Mouse (Mus musculus) granulocyte monocyte progenitor cell, adult 5-6 weeks (primary cell): ENCODE data around the gene Cog4. TPM values are rescaled to one million over a fixed set of nuclear protein-coding genes. Genes with fewer than 3 reads are reported as not detected.
A peak's percentile ranks its signal among the peaks of the same experiment; 100 is the strongest.
"Not testable (repeated sequence)": the region's sequence is repeated elsewhere in the genome, so short reads cannot be mapped to it uniquely, and the experiment has no call there.

Source experiments
- ATAC-seq: replicated peaks from 2 replicates; pipeline ENCODE4 v1.8.0; 2016; ENCODE audit warnings: mild to moderate bottlenecking, moderate TSS enrichment, inconsistent platforms; ENCODE audit not compliant: poor library complexity, severe bottlenecking
- total RNA-seq, 2 experiments: library from RNA; stranded (forward) in 1 of 2; stranded (reverse) in 1 of 2; fragments of 200-712, 200-1000 nt in 1 of 2; fragments of >200 nt in 1 of 2; fragmentation: Nextera tagmentation in 1 of 2; gene quantifications; 2 replicates each; pipeline ENCODE4 v1.2.3; 2014 to 2017

Gene Cog4
- total RNA-seq, 2 experiments from 2014 or later = 31.2 to 40.6 TPM

DNA sequence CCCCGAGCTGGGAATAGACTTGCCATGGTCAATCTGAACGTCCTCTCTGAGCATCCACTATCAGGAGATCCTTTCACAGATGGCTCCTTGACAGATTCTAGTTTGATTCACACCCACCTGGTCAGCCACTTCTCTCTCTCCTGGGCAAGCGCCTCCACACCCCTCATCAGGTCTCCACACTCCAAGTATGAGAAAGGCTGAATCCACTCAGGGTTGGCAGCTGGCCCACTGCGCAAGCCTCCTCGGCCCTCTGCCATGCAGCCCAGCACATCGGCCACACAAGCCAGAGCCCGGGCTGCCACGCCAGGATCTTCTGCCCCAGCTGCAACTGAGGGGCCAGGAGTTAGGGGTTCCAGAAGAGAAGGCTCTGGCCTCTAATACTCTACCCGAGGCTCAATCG lies 41.2 kb downstream of the Cog4 start:
- no peak for ATAC-seq

DNA sequence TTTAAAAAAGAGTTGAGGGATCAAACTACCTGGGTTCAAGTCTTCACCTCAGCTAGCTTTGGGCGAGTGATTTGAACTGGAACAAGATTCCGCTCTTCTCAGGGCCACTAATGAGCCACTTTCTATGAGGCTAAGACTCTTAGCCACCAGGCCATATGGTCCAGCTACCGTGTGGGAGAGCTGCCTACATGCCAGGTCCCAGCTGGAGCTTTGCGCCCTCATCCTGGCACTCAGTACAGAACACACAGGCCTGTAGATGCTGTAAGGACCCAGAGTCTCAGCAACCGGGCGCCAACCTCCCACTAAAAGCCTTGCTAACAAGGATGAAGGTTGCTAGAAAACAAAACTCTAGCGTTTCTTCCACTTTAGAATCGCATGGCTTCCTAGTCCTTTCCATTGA lies 42.0 kb downstream of the Cog4 start:
- ATAC-seq = no peak

DNA sequence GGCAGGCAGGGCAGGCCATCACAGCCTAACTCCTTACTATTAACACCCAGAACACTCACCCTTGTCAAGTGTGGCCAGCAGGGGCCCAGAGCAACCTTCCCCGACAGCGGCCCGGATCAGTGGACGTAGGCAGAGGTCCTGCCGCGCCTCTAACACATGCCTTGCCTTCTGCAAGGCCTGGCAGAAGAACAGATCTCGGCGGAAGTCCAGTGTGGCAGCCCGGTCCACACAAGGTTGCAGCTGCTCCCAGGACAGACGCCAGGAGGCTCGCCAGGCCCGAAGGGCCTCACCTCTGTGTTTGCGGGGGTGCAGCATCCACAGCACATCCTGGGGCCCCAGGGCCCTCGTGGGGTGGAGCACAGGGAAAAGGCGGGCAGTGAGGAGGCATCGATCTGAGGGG lies 42.5 kb downstream of the Cog4 start:
- ATAC-seq = no peak

DNA sequence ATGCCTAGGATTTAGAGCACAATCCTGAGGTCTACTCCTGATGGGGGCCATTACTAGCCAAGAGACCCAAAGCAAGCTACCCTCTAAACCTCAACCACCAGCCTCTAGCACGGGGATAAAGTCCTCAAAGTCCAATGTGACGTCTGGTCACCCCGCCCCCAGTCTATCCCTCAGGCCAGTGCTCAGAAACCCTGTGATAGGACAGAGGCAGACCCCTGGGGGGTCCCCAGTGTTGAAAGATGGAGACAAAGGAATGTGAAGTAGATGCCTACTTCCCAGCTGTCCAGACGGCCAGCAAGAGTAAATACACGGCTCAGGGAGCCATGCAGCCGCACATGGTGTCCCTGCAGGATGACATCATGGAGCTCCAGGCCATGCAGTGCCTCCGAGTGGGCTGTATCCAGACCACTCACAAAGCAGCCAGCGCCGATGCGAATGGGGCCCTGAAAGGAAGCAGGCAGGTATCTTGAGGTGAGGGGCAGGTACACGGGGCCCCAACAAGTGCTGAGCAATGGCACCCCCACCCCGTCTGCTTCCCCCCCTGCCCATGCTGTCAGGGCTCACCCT lies 43.6 kb downstream of the Cog4 start:
- ATAC-seq = no peak

DNA sequence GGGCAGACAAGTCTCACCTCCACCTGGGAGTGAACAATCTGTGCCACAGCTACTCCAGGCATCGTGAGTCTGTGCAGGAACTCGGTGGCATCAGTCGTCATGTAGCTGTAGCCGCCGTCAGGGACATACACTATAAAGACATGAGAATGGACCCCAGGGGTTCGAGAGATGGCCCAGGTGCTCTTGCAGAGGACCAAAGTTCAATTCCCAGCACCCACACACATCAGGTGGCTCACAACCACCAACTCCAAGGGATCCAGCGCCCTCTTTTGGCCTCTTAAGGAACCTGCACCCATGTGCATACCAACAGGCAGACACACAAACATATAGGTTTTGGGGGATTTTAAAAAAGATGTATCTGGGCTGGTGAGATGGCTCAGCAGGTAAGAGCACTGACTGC lies 45.6 kb downstream of the Cog4 start:
- no peak for ATAC-seq

DNA sequence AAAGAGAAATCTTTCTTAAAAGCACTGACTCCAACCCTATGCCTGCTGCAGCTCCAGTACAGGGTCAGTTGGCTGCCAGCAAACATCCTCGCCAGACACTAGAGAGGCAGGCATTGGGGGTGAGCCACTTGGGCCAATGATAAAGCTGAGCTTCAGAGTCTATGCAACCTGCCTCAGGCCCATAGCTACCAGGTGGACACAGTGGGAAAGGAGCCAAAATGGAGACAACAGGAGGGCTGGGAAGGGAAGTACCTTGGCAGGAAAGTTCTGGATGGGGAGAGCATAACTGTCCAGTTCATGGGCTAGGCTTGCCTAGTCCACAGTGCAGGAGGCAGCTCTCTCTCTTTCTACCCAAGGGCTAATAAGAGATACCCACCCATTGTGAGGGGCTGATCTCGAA lies 46.5 kb downstream of the Cog4 start:
- ATAC-seq = no peak

DNA sequence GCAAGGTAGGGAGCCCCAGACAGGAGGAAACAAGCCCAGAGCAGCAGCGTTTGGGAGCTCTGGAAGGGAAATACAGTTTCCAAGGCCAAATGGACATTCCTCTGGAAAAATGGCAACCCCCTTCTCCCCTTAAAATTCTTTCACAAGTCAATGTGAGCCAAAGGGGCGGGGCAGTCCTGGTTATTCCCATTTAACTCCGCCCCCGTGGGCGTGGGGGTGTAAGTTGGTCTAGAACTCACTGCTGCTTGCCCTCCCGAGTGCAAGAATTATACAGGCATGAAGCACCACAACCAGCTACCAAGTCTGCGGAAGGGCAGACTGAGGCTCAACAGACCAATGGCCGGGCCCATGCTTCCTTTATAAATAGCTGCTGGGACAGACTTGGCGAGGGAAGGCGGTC lies 48.5 kb downstream of the Cog4 start:
- 0 out of 2 replicates have a peak, but pooled peaks have one; percentile 4 for ATAC-seq

DNA sequence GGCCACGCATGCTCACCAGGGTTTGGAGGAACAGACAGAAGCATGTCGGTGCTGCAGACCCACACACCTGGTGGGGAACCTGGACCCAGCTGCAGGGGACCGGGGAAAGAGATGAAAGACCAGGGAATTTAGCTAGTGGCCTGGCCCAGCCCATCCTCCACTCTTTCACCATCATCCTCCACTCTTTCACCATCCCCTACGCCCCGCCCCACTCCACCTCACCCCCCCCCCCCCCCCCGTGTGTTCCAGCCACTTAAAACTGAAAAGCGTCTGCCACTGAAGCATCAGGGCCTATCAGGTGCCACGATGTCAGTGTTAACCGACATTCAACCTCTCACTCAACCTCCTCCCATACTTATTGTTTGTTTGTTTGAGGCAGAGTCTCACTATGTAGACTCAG lies 48.9 kb downstream of the Cog4 start:
- ATAC-seq = peak; percentile 46

DNA sequence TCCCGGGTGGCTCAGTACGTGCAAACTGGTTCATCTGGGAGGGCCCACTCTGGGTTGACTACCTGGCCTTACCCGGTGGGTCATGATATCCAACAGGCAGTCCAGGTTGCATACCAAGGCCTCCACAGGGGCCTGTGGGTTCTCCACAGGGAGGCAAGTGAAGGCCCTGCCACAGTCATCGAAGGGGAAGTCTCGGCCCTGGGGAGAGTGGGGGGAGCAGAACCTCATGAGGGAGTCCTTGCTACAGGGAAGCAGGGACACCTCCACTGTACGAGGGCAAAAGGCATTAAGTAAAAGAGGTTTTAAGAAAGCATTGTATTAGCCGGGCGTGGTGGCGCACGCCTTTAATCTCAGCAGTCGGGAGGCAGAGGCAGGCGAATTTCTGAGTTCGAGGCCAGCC lies 49.4 kb downstream of the Cog4 start:
- peak; percentile 54 for ATAC-seq

DNA sequence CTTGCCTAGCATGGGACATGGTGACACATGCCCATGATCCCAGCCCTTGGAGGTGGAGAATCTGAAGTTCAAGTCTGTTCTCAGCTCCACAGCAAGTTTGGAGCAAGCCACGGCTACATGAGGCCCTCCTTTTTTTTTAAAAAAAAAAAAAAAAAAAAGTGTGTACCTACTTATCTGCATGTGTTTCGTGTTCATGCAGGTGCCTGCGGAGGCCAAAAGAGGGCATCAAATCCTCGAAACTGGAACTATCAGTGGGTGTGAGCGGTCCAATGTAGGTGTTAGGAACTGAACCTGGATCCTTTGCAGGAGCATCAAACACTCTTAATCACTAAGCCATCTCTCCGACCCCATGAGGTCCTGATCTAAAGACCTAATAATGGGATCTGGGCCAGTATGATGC lies 51.1 kb downstream of the Cog4 start:
- no peak for ATAC-seq

DNA sequence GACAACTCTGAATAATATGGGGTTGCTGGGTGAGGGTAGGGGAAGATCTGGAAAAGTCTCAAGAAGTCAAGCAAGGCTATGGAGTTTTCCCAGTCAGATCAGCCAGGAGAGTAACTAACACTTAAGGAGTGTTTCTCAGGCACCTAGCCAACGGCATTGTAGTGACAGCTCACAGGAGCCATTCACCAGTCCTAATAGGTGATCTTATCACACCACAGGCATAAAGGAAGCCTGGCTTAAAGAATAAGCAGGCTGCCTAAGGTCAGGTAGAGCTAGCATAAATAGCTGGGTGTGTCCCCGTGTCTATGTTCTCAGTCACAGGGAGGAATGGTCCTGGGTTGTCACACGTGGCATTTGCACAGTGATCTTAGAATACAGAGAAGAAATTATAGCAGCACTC lies 54.7 kb downstream of the Cog4 start:
- ATAC-seq = no peak

DNA sequence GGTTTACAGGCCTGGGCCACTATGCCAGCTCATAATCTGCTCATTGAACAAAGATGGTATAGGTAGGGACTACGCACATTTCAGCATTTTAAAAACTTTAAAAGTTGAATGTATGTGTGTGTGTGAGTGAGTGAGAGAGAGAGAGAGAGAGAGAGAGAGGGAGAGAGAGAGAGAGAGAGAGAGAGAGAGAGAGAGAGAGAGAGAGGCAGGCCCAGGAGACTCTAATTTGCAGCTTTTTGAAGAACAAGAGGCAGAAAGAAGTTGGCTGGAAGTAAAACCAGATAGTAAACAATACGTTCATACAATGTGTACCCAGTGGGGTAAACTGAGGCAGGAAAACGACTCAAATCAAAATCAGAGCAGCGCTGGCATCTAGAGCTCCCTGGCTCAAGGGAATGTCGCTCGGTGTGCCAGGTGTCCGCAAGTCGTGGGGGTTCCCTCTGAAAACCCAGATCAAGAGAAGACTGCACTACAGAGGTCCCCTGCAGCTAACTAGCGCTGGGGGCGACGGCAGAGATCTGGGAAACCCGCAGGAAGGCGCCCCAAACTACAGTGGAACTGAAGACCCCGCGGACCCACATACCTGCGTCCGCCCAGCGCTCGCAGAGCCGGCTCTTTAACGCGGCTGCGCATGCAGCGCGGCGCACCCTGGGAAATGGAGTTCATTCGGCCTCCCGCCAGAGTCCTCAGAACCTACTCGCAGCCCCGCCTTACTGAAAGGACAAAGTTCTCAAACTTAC lies 55.6 kb downstream of the Cog4 start, which contains the start of gene Fuk:
Gene Fuk, minus strand, starts transcription at position 650 of the 740 bp plus-strand sequence.
- peak; percentile 91 for ATAC-seq

DNA sequence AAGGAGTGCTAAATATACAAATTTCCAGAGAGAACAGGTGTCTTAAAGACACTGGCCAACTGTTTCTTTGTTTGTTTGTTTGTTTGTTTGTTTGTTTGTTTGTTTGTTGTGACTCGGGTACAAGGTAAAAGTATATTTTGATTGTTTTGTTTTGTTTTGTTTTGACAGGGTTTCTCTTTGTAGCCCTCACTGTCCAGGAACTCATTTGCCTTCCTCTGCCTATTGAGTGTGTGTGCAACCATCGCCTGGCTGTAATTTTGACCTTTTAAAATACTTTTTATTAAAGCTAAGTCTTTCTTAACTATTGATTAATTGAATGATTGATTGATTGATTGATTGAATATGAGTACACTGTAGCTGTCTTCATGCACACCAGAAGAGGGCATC lies 56.2 kb downstream of the Cog4 start:
- ATAC-seq = no peak

DNA sequence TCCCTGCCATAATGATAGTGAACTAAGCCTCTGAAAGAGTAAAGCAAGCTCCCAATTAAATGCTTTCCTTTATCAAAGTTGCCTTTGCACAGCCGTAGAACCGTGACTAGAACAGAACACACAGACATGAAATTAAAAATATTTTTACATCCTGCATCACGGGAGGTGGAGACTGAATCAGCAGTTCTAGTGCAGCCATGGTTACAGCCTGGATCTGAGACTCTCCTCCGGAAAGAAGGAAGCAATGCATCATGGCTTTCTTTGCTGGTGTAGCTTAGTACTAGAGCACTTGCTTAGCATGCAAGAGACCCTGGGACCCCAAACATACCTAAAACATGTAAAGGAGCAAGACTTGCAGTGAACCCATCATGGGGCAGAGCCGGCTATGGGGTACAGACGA lies 59.0 kb downstream of the Cog4 start:
- no peak for ATAC-seq

DNA sequence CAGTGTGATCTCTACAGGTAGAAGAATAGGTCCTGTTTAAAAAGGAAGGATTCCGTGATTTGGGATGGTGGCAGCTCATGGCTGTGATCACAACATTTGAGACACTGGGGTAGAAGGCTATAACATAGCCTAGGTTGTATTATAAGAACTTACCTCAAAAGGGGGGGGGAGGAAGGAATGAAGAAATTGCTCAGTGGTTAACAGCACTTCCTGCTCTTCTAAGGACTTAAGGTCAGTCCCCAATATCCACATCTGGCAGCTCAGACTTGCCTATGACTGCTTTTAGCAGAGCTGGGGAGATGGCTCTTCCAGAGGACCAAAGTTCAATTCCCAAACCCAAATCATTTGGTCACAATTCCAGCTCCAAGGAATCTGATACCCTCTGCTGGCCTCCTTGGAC lies 60.3 kb downstream of the Cog4 start:
- peak; percentile 72 for ATAC-seq

DNA sequence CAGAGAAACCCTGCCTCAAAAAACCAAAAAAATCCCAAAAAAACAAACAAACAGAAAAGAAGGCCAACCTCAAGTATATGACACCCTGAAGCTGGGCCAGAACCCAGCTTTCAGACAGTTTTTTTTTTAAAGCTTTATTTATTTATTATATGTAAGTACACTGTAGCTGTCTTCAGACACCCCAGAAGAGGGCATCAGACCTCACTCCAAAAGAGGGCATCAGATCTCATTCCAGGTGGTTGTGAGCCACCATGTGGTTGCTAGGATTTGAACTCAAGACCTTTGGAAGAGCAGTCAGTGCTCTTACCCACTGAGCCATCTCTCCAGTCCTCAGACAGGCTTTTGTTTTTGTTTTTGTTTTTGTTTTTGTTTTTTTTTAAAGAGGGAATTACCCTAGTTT lies 63.5 kb downstream of the Cog4 start:
- ATAC-seq = not testable (repeated sequence)

DNA sequence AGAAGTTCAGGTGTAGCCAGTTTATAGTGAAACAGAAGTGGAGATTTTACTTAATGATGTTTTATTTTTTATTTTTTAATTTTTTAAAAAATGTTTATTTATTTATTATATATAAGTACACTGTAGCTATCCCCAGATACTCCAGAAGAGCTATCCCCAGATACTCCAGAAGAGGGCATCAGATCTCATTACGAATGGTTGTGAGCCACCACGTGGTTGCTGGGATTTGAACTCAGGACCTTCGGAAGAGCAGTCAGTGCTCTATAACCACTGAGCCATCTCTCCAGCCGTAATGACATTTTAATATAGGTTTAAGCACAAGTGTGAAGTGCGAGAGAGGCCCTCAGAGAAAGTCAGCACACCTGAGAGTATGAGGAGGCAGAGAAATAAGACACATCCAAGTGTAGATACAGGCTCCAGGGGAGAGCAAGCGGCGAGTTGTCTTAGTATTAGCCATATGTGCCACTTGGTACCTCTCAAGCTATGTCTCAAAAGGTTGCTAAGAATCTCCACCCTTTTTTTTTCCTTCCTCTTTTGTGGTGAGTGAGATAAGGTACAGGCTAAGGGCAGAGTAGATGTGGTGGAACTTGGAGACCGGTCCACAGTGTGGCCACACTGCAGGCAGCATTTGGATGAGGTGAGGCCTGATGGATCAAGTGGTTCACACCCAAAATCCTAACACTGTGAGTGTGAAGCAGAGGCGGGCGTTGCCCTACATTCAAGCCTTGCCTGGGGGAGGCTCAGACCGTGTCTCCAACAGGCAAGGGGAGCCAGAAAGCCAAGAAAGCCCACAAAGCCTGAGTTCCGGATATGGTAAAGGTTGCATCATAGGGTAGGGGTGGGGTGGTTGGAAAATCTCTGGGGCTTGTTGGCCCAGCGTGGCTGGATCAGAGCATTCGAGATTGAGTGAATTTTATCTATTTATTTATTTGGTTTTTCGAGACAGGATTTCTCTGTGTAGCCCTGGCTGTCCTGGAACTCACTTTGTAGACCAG lies 65.5 kb downstream of the Cog4 start:
- ATAC-seq = peak; percentile 95

DNA sequence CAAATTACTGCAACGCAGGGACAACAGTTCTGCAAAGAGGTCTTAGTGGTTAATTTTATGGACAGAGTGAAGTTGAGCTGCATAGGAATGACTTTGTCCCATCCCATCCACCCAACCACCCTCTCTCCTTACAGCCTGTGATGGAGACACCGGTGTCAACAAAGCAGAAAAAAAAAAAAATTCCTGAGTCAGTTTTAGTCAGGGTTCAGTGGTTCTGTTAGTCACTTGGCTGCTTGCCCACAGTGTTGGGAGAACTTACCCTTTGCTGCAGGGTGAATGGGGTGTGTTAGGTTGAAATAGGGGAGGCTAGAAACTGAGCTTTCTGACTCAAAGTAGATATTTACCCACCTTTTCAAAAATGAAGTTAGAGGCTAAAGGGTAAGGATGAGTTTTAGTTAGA lies 71.0 kb downstream of the Cog4 start:
- no peak for ATAC-seq

DNA sequence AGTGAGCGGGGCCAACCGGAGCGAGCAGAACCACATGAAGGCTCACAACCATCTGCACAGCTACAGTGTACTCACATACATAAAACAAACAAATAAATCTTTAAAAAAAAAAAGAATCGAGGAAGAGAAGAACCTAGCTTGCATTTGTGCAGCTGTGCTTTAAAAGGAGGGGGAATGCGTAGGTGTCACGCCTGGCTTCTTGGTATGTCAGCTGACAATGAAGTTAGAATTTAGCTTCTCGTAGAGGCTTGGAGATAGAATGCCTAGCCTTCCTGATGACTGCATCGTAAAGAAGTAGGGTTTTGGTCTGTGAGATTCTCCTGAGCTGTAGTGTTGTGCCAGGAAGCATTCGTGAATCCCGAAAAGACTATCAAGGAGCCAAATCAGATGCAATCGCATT lies 71.6 kb downstream of the Cog4 start:
- no peak for ATAC-seq

DNA sequence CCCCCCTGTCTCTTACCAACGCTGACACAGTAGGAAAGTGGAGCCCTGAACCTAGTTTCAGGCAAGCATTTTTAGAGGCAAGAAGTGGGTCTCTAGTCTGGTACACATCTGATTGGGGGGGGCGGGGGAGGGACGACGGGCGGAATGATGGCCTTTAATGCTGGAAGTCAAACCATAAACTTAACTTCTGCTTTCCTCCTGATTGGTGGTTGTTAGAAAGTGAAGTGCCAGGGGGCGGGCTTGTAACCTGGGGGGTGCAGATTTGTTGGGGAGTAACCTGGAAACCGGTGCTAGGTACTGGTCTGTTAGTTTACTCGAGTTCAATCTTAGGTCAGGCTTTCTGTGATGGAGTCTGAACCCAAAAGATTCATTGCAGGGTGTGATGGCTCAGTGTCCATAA lies 72.1 kb downstream of the Cog4 start:
- ATAC-seq = peak; percentile 8; the same call in 1 of the 2 replicates
